Mouse (Mus musculus): ENCODE data around the gene Emilin2. TPM values are rescaled to one million over a fixed set of nuclear protein-coding genes. Genes with fewer than 3 reads are reported as not detected.
A peak's percentile ranks its signal among the peaks of the same experiment; 100 is the strongest.
"Not testable (repeated sequence)": the region's sequence is repeated elsewhere in the genome, so short reads cannot be mapped to it uniquely, and the experiment has no call there.

The Emilin2 gene
- 21.3 and 32.0 TPM in 2 replicates for polyA plus RNA-seq (2012)

DNA sequence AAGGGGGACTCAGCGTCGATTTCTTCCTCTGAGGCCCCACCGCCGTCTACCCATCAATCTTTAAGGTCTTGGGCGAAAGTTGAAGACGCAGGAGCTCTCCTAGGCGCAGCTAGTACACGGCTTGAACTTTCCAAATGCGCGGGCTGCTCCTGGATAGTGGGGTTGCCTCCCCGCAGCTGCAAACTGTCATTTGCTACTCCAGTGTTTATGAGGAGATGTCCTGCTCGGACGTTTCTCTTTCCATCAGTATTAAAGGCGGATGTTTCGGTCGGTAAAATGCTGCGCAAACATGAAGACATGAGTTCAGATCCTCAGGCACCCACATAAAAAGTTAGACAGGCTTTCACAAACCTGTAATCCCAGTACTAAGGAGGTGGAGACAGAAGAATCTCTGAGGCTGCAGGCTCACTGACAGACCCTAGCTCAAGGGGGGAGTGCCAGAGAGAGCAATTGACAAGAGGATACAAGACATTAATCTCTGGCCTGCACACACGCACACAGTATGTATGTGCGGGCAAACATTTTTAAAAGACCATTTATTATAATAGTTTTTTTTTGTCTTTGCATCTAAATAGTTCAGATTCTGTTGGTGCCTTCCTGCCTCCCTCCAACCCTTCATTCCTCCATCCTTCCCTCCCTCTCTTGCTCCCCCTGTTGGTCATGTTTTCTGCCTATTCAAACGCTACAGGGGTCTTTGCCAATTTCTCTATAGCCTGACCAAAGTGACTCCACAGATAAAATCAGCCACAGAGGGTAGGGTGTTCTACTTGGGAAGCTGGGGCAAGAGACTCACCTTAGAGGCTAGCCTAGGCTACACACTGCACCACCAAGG lies at the start of gene Emilin2:
Gene Emilin2, minus strand, starts transcription at position 639 of the 832 bp plus-strand sequence.
- Histone ChIP-seq H3K9me3 (ENCODE audit: control insufficient read depth, low read length) (no peaks in the 10 kb centered on the region), H3K36me3 (ENCODE audit: control insufficient read depth) (peaks cover 22% of the 10 kb centered on the region), H3K4me3 (replicated peaks) (peak within 1 kb of the TSS; percentile 85), H3K27me3 (ENCODE audit: control insufficient read depth) (peaks cover 28% of the 10 kb centered on the region), H3K4me1 (ENCODE audit: control insufficient read depth) (peaks cover 51% of the 10 kb centered on the region)
- TF ChIP-seq GATA1 (IDR thresholded peaks at IDR 0.05; ENCODE audit: low read length) (no peak), TAL1 (IDR thresholded peaks at IDR 0.05; ENCODE audit: low read length) (no peak)

DNA sequence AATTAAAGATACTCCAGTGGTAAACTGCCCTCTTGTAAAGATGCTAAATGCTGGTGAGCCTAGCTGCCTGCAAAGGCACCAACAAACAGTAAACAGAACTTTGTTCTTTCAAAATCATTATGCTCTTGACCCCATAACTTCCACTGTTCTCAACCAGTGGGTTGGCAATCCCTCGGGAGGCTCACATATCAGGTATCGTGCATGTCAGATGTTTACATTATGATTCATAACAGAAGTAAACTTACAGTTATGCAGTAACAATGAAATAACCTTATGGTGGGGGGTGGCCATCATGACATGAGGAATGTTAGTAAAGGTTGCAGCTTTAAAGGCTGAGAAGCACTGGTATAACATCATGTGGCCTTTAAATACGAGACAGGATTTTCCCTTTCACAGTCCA lies 43.7 kb upstream of the Emilin2 start:
- Histone ChIP-seq H3K9me3 (ENCODE audit: control insufficient read depth, low read length) (no peaks in the 10 kb centered on the region), H3K36me3 (ENCODE audit: control insufficient read depth) (peaks cover 85% of the 10 kb centered on the region), H3K4me1 (ENCODE audit: control insufficient read depth) (no peaks in the 10 kb centered on the region), H3K4me3 (replicated peaks) (no peak overlapping the region), H3K27me3 (ENCODE audit: control insufficient read depth) (no peaks in the 10 kb centered on the region)
- no peak for TF ChIP-seq GATA1 (IDR thresholded peaks at IDR 0.05; ENCODE audit: low read length)
- no peak for TF ChIP-seq TAL1 (IDR thresholded peaks at IDR 0.05; ENCODE audit: low read length)

DNA sequence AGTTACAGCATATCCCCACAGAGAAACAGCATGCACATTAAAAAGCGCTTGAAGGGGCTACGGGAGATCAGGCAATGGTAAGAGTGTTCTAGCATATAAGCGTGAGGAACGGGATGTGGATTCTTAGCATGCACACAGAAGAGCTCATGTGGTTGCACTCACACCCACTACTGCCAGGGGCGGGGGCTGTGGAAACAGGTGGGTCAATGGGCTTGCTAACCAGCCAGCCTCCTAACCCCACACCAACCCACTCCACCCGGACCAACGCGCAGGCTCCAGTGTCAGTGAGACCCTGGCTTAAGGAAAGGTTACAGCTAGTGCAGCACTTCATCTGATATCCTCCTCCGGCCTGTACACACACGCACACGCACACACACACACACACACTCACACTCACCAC lies 42.4 kb upstream of the Emilin2 start:
- Histone ChIP-seq H3K36me3 (ENCODE audit: control insufficient read depth) (peaks cover 83% of the 10 kb centered on the region), H3K27me3 (ENCODE audit: control insufficient read depth) (no peaks in the 10 kb centered on the region), H3K9me3 (ENCODE audit: control insufficient read depth, low read length) (no peaks in the 10 kb centered on the region), H3K4me3 (replicated peaks) (no peak overlapping the region), H3K4me1 (ENCODE audit: control insufficient read depth) (no peaks in the 10 kb centered on the region)
- no peak for TF ChIP-seq TAL1 (IDR thresholded peaks at IDR 0.05; ENCODE audit: low read length)
- TF ChIP-seq GATA1 (IDR thresholded peaks at IDR 0.05; ENCODE audit: low read length), result no peak

DNA sequence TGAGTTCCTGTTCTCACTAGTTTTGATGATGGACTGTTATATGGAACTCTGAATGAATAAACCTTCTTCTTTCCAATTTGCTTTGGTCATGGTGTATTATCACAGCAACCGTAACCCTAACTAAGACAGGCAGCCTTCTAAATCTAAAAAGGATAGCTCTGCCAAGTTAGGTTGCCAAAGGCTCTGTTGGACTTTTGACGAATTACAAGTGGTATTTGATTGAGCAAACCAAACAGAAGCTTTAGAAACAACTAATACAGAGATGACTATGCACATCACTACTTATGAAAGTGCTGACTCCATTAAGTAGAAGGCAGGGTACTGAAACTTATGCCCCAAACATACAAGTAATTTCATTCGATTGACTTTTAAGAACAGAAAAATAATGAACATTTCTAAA lies 36.4 kb upstream of the Emilin2 start:
- Histone ChIP-seq H3K27me3 (ENCODE audit: control insufficient read depth) (no peaks in the 10 kb centered on the region), H3K9me3 (ENCODE audit: control insufficient read depth, low read length) (no peaks in the 10 kb centered on the region), H3K4me3 (replicated peaks) (no peak overlapping the region), H3K36me3 (ENCODE audit: control insufficient read depth) (peaks cover 94% of the 10 kb centered on the region), H3K4me1 (ENCODE audit: control insufficient read depth) (no peaks in the 10 kb centered on the region)
- TF ChIP-seq GATA1 (IDR thresholded peaks at IDR 0.05; ENCODE audit: low read length) (no peak), TAL1 (IDR thresholded peaks at IDR 0.05; ENCODE audit: low read length) (no peak)

DNA sequence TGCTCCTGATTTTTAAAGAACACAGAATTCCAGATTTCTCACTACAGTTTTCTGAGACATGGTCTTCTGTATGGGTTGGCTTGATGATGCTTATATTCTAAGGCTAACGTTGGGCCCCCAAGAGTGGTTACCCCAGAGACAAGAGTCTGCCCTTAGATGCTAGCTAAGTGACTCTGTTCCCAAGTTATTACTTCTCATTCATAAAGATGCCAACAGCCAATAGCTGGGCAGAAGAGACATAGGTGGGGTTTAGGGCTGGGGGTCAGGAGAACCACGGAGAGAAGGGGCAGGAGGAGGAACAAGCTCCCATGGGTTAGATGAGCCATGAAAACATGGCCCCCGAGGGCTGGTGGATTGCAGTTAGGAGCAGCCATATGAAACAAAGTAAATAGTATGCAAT lies 30.2 kb upstream of the Emilin2 start:
- Histone ChIP-seq H3K36me3 (ENCODE audit: control insufficient read depth) (peaks cover 37% of the 10 kb centered on the region), H3K4me3 (replicated peaks) (no peak overlapping the region), H3K4me1 (ENCODE audit: control insufficient read depth) (no peaks in the 10 kb centered on the region; the same call in 1 of the 2 replicates), H3K9me3 (ENCODE audit: control insufficient read depth, low read length) (no peaks in the 10 kb centered on the region), H3K27me3 (ENCODE audit: control insufficient read depth) (no peaks in the 10 kb centered on the region)
- no peak for TF ChIP-seq TAL1 (IDR thresholded peaks at IDR 0.05; ENCODE audit: low read length)
- no peak for TF ChIP-seq GATA1 (IDR thresholded peaks at IDR 0.05; ENCODE audit: low read length)

DNA sequence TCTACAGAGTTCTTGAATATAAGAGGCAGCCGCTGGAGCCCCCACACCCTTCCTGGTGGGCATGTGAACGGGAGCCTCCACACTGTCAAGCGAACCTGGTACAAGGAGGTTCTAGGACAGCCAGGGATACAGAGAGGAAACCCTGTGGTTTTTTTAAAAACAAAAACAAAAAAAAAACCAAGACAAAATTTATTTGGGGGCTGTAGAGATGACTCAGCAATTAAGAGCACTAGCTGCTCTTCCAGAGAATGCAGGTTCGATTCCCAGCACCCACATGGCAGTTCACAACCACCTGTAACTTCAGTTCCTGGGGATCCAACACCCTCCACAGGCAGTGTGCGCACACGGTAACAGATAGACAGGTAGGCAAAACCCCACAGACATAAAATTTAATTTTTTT lies 26.8 kb upstream of the Emilin2 start:
- Histone ChIP-seq H3K4me1 (ENCODE audit: control insufficient read depth) (no peaks in the 10 kb centered on the region; the same call in none of the 2 replicates), H3K27me3 (ENCODE audit: control insufficient read depth) (no peaks in the 10 kb centered on the region; the same call in 1 of the 2 replicates), H3K9me3 (ENCODE audit: control insufficient read depth, low read length) (no peaks in the 10 kb centered on the region), H3K36me3 (ENCODE audit: control insufficient read depth) (peaks cover 7% of the 10 kb centered on the region), H3K4me3 (replicated peaks) (no peak overlapping the region)
- TF ChIP-seq TAL1 (IDR thresholded peaks at IDR 0.05; ENCODE audit: low read length) (no peak), GATA1 (IDR thresholded peaks at IDR 0.05; ENCODE audit: low read length) (no peak)

DNA sequence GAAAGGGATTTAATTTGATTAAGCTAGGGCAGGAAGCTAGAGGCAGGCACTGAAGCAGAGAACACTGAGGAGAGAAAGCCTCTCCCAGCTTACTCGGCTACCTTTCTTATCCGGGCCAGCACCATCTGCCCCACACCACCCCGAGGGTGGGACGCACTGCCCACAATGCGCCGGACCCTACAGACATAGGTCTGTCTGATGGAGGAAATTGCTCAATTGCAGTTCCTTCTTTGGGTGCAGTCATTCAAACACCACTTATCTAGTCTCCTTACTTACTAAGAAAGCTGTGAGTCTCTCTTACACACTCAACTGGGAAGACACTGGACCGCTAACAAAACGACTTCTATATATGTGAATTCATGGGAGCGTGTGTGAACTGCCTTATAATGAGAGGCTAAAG lies 25.8 kb upstream of the Emilin2 start:
- Histone ChIP-seq H3K4me1 (ENCODE audit: control insufficient read depth) (no peaks in the 10 kb centered on the region; the same call in none of the 2 replicates), H3K9me3 (ENCODE audit: control insufficient read depth, low read length) (no peaks in the 10 kb centered on the region), H3K4me3 (replicated peaks) (no peak overlapping the region), H3K27me3 (ENCODE audit: control insufficient read depth) (peaks cover 2% of the 10 kb centered on the region; the same call in 1 of the 2 replicates), H3K36me3 (ENCODE audit: control insufficient read depth) (peaks cover 2% of the 10 kb centered on the region; the same call in 1 of the 2 replicates)
- no peak for TF ChIP-seq GATA1 (IDR thresholded peaks at IDR 0.05; ENCODE audit: low read length)
- no peak for TF ChIP-seq TAL1 (IDR thresholded peaks at IDR 0.05; ENCODE audit: low read length)

DNA sequence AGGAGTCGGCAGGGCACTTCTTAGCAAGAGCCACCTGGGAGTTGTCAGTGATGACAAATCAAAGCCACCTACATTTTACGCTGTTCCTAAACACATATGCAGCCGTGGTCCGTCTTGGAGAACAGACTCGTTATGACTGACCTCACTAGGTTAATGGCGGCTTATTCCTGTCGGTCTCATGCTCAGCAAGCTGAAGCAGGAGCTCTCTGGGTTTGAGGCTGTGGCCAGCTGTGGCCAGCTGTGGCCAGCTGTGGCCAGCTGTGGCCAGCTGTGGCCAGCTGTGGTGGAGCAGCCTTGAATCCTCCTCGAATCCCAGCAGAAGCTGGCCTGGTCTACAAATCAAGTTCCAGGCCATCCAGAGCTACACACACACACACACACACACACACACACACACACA lies 24.6 kb upstream of the Emilin2 start:
- TF ChIP-seq TAL1 (IDR thresholded peaks at IDR 0.05; ENCODE audit: low read length), result no peak
- TF ChIP-seq GATA1 (IDR thresholded peaks at IDR 0.05; ENCODE audit: low read length), result no peak
- no peak overlapping the region for H3K4me3 ChIP-seq (replicated peaks)
- peaks cover 8% of the 10 kb centered on the region for H3K27me3 ChIP-seq (ENCODE audit: control insufficient read depth)
- no peaks in the 10 kb centered on the region; the same call in none of the 2 replicates for H3K4me1 ChIP-seq (ENCODE audit: control insufficient read depth)
- no peaks in the 10 kb centered on the region for H3K36me3 ChIP-seq (ENCODE audit: control insufficient read depth)
- no peaks in the 10 kb centered on the region for H3K9me3 ChIP-seq (ENCODE audit: control insufficient read depth, low read length)

DNA sequence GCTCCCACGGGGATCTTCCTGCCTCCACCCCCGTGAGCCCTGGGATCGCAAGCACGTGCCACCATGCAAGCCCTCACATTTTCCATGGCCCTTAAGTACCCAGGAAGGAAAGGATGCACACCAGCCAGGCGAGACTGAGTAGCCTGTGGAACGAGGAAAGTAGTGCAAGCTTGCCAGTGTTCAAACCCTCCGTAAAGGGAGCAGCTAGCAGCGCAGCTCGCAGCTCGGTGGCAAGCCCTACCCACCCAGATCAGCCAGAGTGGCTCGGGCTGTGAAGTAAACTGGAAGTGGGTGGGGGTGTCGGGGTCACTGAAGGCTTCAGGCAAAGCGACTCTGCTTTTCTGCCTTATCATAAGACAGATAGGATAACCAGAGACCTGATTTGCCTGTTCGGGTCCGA lies 20.5 kb upstream of the Emilin2 start:
- Histone ChIP-seq H3K9me3 (ENCODE audit: control insufficient read depth, low read length) (no peaks in the 10 kb centered on the region), H3K4me1 (ENCODE audit: control insufficient read depth) (no peaks in the 10 kb centered on the region; the same call in none of the 2 replicates), H3K36me3 (ENCODE audit: control insufficient read depth) (no peaks in the 10 kb centered on the region), H3K4me3 (replicated peaks) (no peak overlapping the region), H3K27me3 (ENCODE audit: control insufficient read depth) (peaks cover 16% of the 10 kb centered on the region)
- TF ChIP-seq GATA1 (IDR thresholded peaks at IDR 0.05; ENCODE audit: low read length) (no peak), TAL1 (IDR thresholded peaks at IDR 0.05; ENCODE audit: low read length) (no peak)

DNA sequence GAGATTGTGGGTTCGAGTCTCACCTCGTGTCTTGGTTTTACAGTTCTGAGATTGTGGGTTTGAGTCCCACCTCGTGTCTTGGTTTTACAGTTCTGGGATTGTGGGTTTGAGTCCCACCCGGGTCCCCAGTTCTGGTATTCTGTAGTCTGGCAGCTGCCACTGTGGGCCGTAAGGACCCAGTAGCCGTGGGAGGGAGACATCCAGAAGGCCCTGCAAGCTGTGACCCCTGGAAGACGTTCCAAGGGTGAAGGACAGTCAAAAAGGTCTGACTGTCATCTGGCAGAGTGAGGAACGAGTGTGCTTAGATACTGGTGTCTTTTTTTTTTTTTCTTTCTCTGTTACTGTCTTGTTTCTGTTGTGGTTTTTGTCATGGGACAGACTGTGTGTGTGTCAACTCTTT lies 9.0 kb upstream of the Emilin2 start:
- not testable (repeated sequence) for H3K4me3 ChIP-seq (replicated peaks); H3K9me3 ChIP-seq (ENCODE audit: control insufficient read depth, low read length); H3K27me3 ChIP-seq (ENCODE audit: control insufficient read depth); H3K4me1 ChIP-seq (ENCODE audit: control insufficient read depth); H3K36me3 ChIP-seq (ENCODE audit: control insufficient read depth)
